Mouse (Mus musculus) lung, adult 2 months (tissue): ENCODE measurements around the gene Emc3. TPM values are rescaled to one million over a fixed set of nuclear protein-coding genes. Genes with fewer than 3 reads are reported as not detected.

Source experiments
- DNase-seq: peaks from one replicate; pipeline ENCODE4 v3.0.0; 2022
- H3K4me1 ChIP-seq: fragments of 200-500 bp; 2 replicates; pipeline ENCODE4 v1.6.1; 2011; ENCODE audit warnings: low read length; ENCODE audit not compliant: control insufficient read depth, insufficient read depth
- H3K4me3 ChIP-seq: fragments of 200-500 bp; replicated peaks from 2 replicates; pipeline ENCODE3; 2011; ENCODE audit warnings: low read depth, mild to moderate bottlenecking, control low read depth, low read length; ENCODE audit errors: extremely low read depth
- CTCF ChIP-seq: fragments of 200-500 bp; IDR thresholded peaks from 2 replicates; pipeline ENCODE4 v1.5.1; 2011; ENCODE audit warnings: mild to moderate bottlenecking, low read length, control low read depth; ENCODE audit not compliant: insufficient read depth
- POLR2A ChIP-seq: fragments of 200-500 bp; IDR thresholded peaks from 2 replicates; pipeline ENCODE4 v1.6.1; 2011; ENCODE audit warnings: low read depth, mild to moderate bottlenecking, control low read depth, low read length, borderline replicate concordance; ENCODE audit errors: extremely low read depth
- WGBS: fragments of 180-500 bp; shearing (Covaris S2); methylation state at CpG from one replicate; pipeline ENCODE4 v1.1.7; 2018; 5-methylcytosine and 5-hydroxymethylcytosine counted together
- polyA plus RNA-seq: library from polyadenylated mRNA; depleted of rRNA; stranded (reverse); fragments of >200 nt; gene quantifications from 2 replicates; pipeline ENCODE4 v1.2.3, GENCODE M21; 2012; rRNA removed

Gene Emc3
- polyA plus RNA-seq: 42.0 and 51.5 TPM in 2 replicates

DNA sequence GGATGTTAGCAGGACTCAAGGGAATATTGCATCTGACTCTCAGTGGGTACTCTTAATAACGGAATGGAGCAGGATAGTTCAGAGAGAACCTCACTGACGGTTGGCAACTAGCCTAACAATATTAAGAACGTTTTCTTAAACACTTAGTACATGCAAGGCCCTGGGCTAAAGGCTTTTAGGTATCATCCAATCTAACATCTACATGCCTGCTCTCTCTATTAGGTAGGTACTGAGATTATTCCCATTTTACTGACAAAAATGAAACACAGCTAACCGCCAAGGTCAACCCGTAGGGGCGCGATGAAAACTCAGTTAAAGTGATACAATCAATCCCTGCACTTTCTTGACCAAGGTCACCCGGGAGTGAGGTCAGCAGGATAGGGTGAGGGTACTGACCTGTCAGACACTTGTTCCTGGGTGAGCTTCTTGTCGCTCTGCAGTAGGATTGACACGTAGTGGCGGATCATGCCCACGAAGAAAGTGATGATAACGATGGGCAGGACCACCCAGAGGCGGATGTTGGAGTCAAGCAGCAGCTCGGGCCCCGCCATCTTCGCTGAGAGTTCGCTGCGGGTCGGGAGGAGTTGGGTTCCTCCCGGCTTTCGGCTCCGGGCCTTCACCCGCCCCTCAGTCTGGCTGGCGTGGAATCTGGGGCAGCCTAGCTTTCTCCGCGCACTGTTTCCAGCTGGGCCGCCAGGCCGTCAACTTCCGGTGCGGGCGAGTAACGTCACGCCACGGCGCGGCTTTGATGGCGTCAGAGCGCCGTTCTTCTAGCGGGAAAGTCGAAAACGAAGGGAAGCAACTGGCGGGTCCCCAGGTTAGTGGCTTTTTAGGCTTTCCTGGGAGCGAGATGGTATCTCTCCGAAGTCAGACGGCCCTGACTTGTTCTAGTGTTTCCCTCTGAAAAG is at the start of gene Emc3, which contains the start of gene Fancd2:
Gene Emc3, minus strand, starts transcription at position 721 of the 908 bp plus-strand sequence.
Gene Fancd2, plus strand, starts transcription at position 751 of the 908 bp plus-strand sequence.
- TF ChIP-seq CTCF (no peak), POLR2A (peak; percentile 70; the same call in 1 of the 2 replicates)
- Histone ChIP-seq H3K4me1 (peaks cover 7% of the 10 kb centered on the region), H3K4me3 (peak within 1 kb of the TSS; percentile 80)
- peak; percentile 97 for DNase-seq
- WGBS: under 1% methylated on average over 47 of the region's 47 CpGs

DNA sequence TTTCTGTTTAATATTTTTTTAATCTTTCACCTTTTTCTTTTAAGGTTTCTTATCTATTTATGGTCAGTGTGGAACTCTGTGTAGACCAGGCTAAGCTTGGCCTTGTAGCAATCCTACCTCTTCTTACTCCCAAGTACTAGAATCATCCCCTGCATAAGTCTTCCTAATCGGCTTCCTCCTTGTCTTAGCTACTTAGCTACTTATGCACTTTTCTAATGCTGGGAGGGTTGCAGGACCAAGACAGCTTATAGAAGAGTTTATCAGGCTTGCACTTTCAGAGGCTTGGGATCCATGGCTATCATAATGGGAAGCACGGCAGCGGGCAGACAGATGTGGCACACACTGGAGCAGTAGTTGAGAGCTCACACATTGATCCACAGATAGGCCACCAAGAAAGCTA is 47.9 kb upstream of the Emc3 start:
- no peak for TF ChIP-seq CTCF
- TF ChIP-seq POLR2A: no peak
- H3K4me1 ChIP-seq: no peaks in the 10 kb centered on the region
- no peak for DNase-seq
- no peak overlapping the region for H3K4me3 ChIP-seq
- WGBS: 93% methylated on average over 3 of the region's 3 CpGs

DNA sequence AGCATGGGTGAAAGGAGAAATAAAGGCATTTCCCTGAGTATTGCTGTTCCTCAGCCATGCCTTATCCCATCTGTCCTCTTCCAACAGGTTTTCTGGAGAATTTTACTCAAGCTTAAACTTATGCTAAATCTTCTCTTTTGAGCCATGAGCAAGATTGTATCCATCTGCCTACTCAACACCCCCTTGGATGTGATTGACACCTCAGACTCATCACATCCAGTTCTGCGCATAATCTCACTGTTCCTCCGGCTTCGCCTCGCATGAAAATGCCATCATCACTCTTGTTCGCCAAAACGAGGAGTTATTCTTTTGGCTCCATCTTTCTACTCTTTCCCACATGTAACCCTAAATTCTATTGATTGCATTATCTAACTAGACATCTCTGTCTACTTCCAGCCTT is 44.6 kb upstream of the Emc3 start:
- WGBS: 98% methylated on average over 6 of the region's 6 CpGs
- TF ChIP-seq CTCF: no peak
- TF ChIP-seq POLR2A: no peak
- Histone ChIP-seq H3K4me3 (no peak overlapping the region), H3K4me1 (no peaks in the 10 kb centered on the region)
- DNase-seq: no peak

DNA sequence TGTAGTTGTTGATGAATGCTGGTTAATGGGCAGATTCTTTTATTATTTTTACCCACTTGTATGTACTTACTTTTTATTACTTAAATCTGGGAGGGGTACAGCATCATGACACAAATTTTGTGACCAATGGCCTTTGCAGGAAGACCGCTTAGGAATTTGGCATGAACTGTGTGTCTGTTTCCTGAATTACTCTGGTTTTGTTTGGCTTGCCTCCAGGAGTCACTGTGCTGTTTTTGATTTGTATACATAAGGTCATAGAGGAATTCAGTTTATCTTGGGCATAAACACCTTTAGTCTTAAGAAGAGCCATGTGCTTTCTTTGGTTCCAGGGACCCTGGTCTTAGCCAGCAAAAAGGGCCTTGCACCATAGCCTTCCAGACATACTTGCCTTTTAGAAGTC is 33.1 kb upstream of the Emc3 start:
- TF ChIP-seq POLR2A (no peak), CTCF (no peak)
- no peak for DNase-seq
- Histone ChIP-seq H3K4me1 (no peaks in the 10 kb centered on the region; the same call in 1 of the 2 replicates), H3K4me3 (no peak overlapping the region)
- 27% methylated on average over 1 of the region's 1 CpGs for WGBS

GRCm38 (mm10) chr6:113559736-113560135 is 28.3 kb upstream of the Emc3 start:
- Histone ChIP-seq H3K4me1 (no peaks in the 10 kb centered on the region; the same call in 1 of the 2 replicates), H3K4me3 (no peak overlapping the region)
- WGBS: 80% methylated on average over 6 of the region's 6 CpGs
- TF ChIP-seq POLR2A (no peak), CTCF (no peak)
- DNase-seq: no peak

DNA sequence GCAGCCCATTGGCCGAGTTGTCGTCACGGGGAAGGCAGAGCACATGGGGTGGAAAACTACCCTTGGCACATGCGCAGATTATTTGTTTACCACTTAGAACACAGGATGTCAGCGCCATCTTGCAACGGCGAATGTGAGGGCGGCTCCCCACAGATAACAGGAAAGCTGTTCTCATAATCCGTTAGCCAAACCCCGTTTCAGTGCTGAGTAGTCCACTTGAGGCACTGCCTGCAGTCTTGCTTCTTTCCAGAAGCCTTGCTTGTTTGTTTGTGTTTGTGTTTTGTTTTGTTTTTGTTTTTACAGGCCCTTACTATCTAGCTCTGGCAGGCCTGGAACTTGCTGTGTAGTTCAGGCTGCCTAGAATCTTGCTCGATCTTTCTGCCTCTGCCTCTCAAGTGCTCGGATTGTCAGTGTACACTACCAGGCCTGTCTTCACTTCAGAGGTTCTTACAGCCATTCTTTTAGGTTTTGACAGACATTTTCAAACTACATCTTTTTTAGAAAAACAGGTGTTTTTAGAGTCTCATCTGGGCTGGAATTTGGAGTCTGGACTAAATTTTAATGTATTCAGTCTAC is 12.5 kb upstream of the Emc3 start:
- H3K4me3 ChIP-seq: no peak overlapping the region
- TF ChIP-seq CTCF (no peak), POLR2A (no peak)
- no peak for DNase-seq
- H3K4me1 ChIP-seq: no peaks in the 10 kb centered on the region
- WGBS: 87% methylated on average over 12 of the region's 12 CpGs

GRCm38 (mm10) chr6:113541610-113542009 is 10.2 kb upstream of the Emc3 start:
- Histone ChIP-seq H3K4me1 (no peaks in the 10 kb centered on the region), H3K4me3 (no peak overlapping the region)
- 86% methylated on average over 6 of the region's 6 CpGs for WGBS
- DNase-seq: no peak
- TF ChIP-seq POLR2A: no peak
- TF ChIP-seq CTCF: no peak

DNA sequence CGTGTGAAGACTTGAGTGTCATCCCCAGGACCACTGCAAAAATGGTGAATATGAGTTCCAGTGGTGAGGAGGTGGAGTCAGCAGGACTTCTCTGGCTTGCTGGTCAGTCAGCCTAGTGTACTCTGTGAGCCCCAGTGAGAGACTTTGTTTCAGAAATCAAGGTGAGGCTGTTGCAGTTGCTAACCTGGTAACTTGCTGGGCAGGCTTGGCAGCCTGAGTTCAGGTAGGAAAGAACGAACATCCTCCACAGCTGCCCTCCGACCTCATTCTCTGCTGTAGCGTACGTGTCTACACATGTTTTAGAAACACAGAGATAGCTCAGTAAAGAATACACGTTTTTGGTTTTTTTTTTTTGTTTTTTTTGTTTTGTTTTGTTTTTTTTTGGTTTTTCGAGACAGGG is 3.4 kb upstream of the Emc3 start:
- Histone ChIP-seq H3K4me1 (peaks cover 4% of the 10 kb centered on the region), H3K4me3 (no peak overlapping the region)
- TF ChIP-seq CTCF: no peak
- TF ChIP-seq POLR2A: no peak
- DNase-seq: no peak
- WGBS: 80% methylated on average over 7 of the region's 7 CpGs

GRCm38 (mm10) chr6:113531840-113532404 is 470 bp upstream of the Emc3 start:
- Histone ChIP-seq H3K4me3 (peak overlapping the region; percentile 80), H3K4me1 (peaks cover 7% of the 10 kb centered on the region)
- 6% methylated on average over 7 of the region's 7 CpGs for WGBS
- TF ChIP-seq POLR2A (no peak), CTCF (no peak)
- no peak for DNase-seq

- 54% methylated on average over 8 of the region's 8 CpGs for WGBS
- Histone ChIP-seq H3K4me3 (no peak overlapping the region), H3K4me1 (no peaks in the 10 kb centered on the region)
- TF ChIP-seq CTCF: no peak
- TF ChIP-seq POLR2A: no peak
- no peak for DNase-seq
Measured at GRCm38 (mm10) chr6:113523420-113523819, 8.0 kb downstream of the Emc3 start.
